Mouse (Mus musculus): ENCODE measurements around the gene Arhgdib.

Arhgdib gene

DNA sequence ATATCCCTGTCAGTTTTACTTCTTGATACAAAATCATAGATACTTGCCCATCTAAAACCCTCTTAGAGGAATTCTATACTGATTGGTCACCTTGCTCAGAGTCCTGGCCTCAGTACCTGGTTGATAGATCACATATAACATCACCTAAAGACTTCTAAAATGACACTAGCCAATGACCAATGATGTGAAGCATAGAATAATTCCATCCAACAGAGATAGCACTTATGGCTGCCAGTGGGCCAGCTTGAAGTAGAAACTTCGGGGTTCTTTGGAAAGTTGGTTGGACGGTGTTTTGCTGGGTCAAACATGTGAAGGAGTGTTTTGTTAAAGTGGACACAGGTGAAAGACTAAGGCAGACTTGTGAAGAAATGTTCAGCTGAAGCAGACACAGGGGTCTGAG lies 8.5 kb upstream of the Arhgdib start:
- no peak for DNase-seq (ENCODE audit: low spot score in 2 of 2)

- no peak for DNase-seq (ENCODE audit: low spot score in 2 of 2)
Measured at GRCm38 (mm10) chr6:136947716-136948115, 6.0 kb upstream of the Arhgdib start.

GRCm38 (mm10) chr6:136946943-136947342 lies 5.2 kb upstream of the Arhgdib start:
- DNase-seq (ENCODE audit: low spot score in 2 of 2): no peak

GRCm38 (mm10) chr6:136946241-136946640 lies 4.5 kb upstream of the Arhgdib start:
- peak in 1 of 2 experiments; percentile 35 for DNase-seq (ENCODE audit: low spot score in 2 of 2)

DNA sequence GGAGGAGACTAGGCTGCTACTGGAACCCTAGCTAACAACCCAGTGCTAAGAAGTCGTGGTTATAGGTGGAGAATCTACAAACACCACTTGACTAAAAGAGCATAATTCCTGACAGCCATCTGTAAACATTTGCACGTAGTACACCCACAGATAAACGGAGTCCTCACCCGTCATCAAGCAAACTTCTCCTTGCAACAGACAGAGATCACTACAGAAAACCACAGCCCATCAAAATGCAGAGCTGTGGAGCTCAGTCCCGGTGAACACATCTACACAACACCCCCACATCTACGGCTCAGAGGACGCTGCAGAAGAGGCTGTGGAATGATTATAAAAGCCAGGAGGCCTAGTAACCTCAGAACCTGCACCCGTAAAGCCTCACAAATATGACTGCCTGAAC lies 2.8 kb upstream of the Arhgdib start:
- no peak for DNase-seq (ENCODE audit: low spot score in 2 of 2)

GRCm38 (mm10) chr6:136943392-136943791 lies 1.7 kb upstream of the Arhgdib start:
- no peak for DNase-seq (ENCODE audit: low spot score in 2 of 2)

GRCm38 (mm10) chr6:136942280-136942679 lies 581 bp upstream of the Arhgdib start:
- DNase-seq (ENCODE audit: low spot score in 2 of 2): no peak

- no peak for DNase-seq (ENCODE audit: low spot score in 2 of 2)
Measured at GRCm38 (mm10) chr6:136940188-136940960, 1.3 kb downstream of the Arhgdib start.

GRCm38 (mm10) chr6:136939326-136940187 lies 2.1 kb downstream of the Arhgdib start:
- DNase-seq (ENCODE audit: low spot score in 2 of 2): no peak

DNA sequence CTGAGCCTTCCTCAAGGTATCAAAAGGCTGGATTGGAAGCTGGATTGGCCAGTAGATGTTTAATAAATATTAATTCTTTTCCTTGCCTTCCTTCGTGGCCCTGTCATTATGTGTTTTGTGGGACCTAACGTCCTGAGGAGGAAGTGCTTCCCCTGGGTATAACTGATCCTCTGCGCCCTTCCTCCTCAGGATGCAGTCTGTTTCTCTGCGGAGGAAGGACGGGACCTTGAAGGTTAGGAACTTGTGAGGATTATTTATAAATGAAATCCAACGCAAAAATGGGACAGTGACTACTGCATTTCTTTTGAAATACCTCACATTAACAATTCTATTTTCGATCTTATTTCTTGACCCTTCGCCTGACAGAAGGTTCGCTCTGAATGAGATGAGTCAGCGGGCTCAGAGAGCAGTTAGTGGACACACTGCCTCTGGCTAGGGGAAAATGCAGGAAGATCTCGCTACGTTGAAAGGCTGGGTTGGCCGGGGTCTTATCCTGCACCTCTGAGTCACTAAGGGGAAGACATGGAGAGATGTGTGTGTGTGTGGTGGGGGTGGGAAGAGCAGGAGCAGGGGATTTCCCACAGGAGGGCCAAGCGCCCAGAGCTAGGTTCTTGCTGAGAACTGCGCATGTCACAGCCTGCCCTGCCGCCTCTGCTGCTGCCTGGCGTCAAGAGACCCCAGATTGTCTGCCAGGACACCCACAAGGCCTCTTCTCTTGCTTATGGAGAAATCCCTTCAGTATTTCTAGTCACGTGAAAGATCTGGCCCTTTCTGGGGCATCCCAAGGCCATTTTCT lies 3.2 kb downstream of the Arhgdib start:
- DNase-seq (ENCODE audit: low spot score in 2 of 2): no peak

GRCm38 (mm10) chr6:136937117-136937516 lies 4.6 kb downstream of the Arhgdib start:
- DNase-seq (ENCODE audit: low spot score in 2 of 2): no peak

- no peak for DNase-seq (ENCODE audit: low spot score in 2 of 2)
Measured at GRCm38 (mm10) chr6:136936361-136936760, 5.3 kb downstream of the Arhgdib start.

DNA sequence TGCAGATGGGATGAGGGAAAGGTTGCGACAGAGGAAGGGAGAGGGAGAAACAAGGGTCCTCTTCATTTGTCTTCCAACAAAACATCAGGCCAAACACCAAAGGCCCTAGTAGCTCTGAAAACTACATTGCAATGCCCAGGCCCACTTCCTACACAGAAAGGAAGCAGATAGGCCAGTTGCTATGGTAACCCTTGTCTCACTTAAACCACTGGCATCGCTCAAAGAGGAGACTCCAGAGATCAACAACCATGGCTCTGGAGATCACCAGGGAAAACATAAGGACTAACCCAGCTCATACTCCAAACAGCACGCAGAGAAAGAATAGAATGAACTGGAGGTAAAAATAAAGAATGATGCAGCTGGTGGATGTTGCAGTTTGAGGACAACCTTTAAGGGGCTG lies 6.5 kb downstream of the Arhgdib start:
- DNase-seq (ENCODE audit: low spot score in 2 of 2): no peak

GRCm38 (mm10) chr6:136934068-136934467 lies 7.6 kb downstream of the Arhgdib start:
- no peak for DNase-seq (ENCODE audit: low spot score in 2 of 2)

GRCm38 (mm10) chr6:136931246-136931645 lies 10.5 kb downstream of the Arhgdib start:
- DNase-seq (ENCODE audit: low spot score in 2 of 2): no peak

DNA sequence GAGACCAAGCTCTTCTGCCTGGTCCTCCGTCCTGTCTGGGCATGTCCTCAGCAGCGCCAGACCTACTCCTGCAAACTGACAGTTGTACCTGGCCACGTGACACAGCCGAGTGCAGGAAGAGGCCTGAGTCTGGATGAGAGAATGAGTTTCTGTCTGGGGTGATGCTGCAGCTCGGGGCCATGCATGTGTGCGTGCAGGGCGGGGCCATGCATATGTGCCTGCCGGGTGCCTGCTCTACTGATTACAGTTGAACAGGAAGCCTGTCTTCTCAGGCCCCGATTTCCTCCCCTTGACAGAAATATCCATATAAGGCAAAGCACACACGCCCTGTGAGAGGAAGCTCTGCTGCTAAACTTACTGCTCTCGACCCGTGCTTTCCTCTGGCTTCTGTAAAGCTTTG lies 11.0 kb downstream of the Arhgdib start:
- DNase-seq (ENCODE audit: low spot score in 2 of 2): peak; percentile 41 to 54

GRCm38 (mm10) chr6:136927626-136928025 lies 14.1 kb downstream of the Arhgdib start:
- no peak for DNase-seq (ENCODE audit: low spot score in 2 of 2)

DNA sequence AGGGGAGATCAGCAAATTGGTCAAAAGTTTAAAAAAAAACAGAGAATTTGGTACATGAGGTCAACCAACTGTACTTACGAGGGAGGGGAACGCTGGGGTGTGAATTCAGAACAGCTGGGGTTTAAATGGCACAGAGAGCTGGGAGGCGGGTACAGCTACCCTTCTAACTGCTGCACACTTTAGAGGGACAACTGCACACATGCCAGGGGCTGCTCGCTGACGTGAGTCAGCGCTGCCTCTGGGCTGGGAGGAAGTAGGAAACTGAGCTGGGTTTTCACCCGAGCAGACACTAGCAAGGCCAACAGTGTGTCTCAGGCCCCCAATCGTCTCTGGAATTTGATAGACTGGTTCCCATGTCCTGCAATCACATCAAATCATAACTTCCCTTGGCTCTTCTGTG lies 16.6 kb downstream of the Arhgdib start:
- DNase-seq (ENCODE audit: low spot score in 2 of 2): no peak

DNA sequence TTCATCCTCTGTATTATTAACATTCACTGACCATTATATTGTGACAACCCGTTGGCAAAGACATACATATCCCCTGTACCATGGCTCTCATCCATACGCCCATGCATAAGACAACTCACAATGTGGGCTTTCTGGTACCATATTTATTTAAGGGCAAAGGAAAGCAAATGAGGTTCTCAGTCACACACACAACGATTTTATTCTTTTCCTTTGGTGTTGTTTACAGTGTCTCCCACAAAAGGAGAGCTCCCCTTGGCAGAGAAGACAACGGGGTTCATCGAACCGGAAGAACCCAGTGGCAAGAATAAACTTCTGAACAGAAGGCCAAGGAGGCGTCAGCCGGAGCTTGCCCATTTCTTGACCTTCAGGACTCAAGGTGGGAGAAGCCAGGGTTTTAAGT lies 18.2 kb downstream of the Arhgdib start, which contains the start of gene Pde6h:
Pde6h (plus strand) TSS at position 301 of the 400 bp plus-strand sequence.
- DNase-seq (ENCODE audit: low spot score in 2 of 2): no peak

DNA sequence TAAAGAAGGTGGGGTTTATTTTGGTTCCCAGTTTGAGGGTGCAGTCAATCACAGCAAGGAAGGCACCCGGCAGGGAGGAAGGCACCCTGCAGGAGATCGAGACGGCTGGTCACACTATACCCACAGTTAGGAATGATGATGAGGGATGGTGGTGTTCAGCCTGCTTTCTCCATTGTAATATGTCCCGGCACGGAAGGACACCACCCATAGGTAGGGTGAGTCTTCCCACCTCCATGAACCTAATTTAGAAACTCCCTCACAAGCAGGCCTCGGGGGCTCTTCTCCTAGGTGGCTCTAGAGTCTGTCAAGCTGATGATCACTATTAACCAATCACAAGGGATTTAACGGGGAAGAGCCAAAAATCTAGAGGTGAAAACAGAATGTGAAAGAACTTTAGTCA lies 18.8 kb downstream of the Arhgdib start:
- DNase-seq (ENCODE audit: low spot score in 2 of 2): no peak

GRCm38 (mm10) chr6:136922080-136922479 lies 19.6 kb downstream of the Arhgdib start, which contains the start of gene Erp27:
Erp27 (minus strand) TSS chr6:136922180.
- DNase-seq (ENCODE audit: low spot score in 2 of 2): no peak

DNA sequence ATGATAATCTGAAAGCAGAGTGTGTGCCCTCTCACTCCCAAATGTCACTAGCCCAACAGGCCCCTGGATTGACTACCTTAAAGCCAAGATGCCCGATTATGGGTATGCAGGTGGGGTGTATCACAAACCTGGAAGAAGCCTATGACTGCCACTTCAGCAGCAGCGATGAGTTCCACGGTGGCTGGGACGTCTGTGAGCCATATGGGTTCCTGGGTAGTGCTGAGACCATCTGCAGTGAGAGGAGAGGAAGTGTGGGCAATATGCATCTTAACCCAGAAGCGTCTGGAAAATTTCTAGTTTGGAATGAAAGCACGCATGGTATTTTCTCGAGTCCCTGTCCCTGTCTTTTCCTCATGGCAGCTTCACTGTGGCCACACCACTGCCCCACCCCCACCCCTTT lies 20.1 kb downstream of the Arhgdib start:
- DNase-seq (ENCODE audit: low spot score in 2 of 2): no peak
